Mouse (Mus musculus) hindlimb bud, embryonic 11.5 days (tissue): ENCODE results near the gene 2300003K06Rik.
"Not testable (repeated sequence)": the region's sequence is repeated elsewhere in the genome, so short reads cannot be mapped to it uniquely, and the experiment has no call there.

Experiments
- DNase-seq: peaks from one replicate; pipeline ENCODE4 v3.0.0-alpha.2; 2012; ENCODE audit warnings: low read depth, low spot score; ENCODE audit errors: extremely low spot score

Gene 2300003K06Rik

GRCm38 (mm10) chr11:99837966-99838365, at the start of gene 2300003K06Rik:
2300003K06Rik (minus strand) TSS chr11:99838066.
- no peak for DNase-seq

GRCm38 (mm10) chr11:99878887-99879286, 41.0 kb upstream of the 2300003K06Rik start, which contains the start of gene Gm11567:
Gm11567 (plus strand) TSS chr11:99879187.
- not testable (repeated sequence) for DNase-seq

GRCm38 (mm10) chr11:99873089-99873488, 35.2 kb upstream of the 2300003K06Rik start, which contains the start of gene Krtap9-1:
Krtap9-1 (plus strand) TSS chr11:99873389.
- not testable (repeated sequence) for DNase-seq

DNA sequence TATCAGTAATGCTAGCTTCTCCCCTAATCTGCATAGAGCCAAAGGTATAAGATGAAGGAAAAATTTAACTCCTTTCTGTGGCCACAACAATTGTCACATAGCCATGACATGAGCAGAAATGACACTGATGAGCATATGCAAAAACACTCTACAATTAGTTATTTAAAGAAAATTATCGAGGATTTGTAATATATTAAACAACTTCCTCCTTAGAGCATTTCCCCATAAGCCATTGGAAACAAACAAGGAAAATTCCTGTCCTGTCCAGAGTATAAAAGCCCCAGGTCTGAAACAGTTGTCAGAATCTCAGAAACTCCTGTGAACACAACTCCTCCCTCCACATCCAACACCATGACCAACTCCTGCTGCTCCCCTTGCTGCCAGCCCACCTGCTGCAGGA, 26.3 kb upstream of the 2300003K06Rik start, which contains the start of gene Gm11559:
Gene Gm11559, plus strand, starts transcription at position 301 of the 400 bp plus-strand sequence.
- DNase-seq, result not testable (repeated sequence)

GRCm38 (mm10) chr11:99858761-99859160, 20.9 kb upstream of the 2300003K06Rik start:
- no peak for DNase-seq

GRCm38 (mm10) chr11:99857617-99858016, 19.8 kb upstream of the 2300003K06Rik start, which contains the start of gene Gm11568:
Gm11568 (plus strand) TSS chr11:99857917.
- DNase-seq, result no peak

GRCm38 (mm10) chr11:99854121-99854520, 16.3 kb upstream of the 2300003K06Rik start:
- no peak for DNase-seq

DNA sequence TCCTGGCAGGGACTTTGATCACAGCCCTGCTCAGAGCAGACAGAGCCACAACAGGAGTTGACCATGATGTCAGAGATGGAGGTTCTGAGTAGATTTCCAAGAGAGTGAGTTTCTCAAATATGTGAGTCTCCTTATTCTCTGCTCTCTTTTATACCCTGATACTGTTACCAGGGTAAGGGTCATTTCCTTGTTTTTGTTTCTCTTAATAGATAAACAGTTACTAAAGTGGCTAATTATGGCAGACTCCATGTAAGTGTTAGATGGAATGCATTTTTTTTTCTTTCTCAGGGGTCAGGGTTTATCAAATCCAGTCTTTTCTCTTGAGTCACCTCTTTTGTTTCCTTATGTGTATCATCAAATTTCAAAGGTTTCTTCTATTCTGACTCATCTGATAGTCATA, 13.6 kb upstream of the 2300003K06Rik start, which contains the start of gene Krtap4-16:
Gene Krtap4-16, minus strand, starts transcription at position 101 of the 400 bp plus-strand sequence.
- no peak for DNase-seq

GRCm38 (mm10) chr11:99846746-99847145, 8.9 kb upstream of the 2300003K06Rik start:
- DNase-seq, result no peak

- DNase-seq, result no peak
Observed at GRCm38 (mm10) chr11:99842185-99842584, 4.3 kb upstream of the 2300003K06Rik start.

GRCm38 (mm10) chr11:99815566-99815965, 22.3 kb downstream of the 2300003K06Rik start, which contains the start of gene Gm11564:
Gm11564 (minus strand) TSS chr11:99815666.
- DNase-seq, result not testable (repeated sequence)

DNA sequence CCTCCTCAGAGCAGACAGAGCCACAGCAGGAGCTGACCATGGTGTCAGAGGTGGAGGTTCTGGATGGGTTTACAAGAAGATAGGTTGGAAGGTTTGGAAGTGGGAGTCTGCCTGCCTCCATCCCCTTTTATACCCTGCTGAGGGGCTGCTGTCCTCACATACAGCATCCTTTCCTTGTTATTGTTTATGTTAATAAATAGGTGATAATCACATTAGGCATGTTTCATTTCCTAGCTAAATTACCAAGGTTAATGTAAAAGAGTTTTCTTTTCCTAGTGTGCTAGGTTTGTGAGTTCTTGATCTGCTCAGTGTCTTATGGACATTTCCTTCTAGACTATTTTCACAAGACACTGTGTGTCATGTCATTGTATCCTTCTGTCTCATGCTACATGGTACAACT, 28.1 kb downstream of the 2300003K06Rik start, which contains the start of gene Krtap4-13:
Gene Krtap4-13, minus strand, starts transcription at position 101 of the 400 bp plus-strand sequence.
- DNase-seq, result not testable (repeated sequence)

- DNase-seq, result not testable (repeated sequence)
Observed at GRCm38 (mm10) chr11:99804346-99804745, 33.5 kb downstream of the 2300003K06Rik start, which contains the start of gene Gm11554. Gm11554 (minus strand) TSS chr11:99804446.

DNA sequence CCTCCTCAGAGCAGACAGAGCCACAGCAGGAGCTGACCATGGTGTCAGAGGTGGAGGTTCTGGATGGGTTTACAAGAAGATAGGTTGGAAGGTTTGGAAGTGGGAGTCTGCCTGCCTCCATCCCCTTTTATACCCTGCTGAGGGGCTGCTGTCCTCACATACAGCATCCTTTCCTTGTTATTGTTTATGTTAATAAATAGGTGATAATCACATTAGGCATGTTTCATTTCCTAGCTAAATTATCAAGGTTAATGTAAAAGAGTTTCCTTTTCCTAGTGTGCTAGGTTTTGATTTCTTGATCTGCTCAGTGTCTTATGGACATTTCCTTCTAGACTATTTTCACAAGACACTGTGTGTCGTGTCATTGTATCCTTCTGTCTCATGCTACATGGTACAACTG, 39.0 kb downstream of the 2300003K06Rik start, which contains the start of gene Gm11569:
Gene Gm11569, minus strand, starts transcription at position 101 of the 400 bp plus-strand sequence.
- not testable (repeated sequence) for DNase-seq

DNA sequence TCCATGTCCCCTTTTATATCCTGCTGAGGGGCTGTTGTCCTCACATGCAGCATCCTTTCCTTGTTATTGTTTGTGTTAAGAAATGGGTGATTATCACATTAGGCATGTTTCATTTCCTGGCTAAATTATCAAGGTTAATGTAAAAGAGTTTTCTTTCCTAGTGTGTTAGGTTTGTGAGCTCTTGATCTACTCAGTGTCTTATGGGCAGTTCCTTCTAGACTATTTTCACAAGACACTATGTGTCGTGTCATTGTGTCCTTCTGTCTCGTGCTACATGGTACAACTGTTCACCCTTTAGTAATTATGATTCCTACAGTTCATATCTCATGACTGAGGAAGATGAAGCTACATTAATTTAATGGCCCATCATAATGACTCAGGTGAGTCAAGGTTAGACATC, 44.5 kb downstream of the 2300003K06Rik start, which contains the start of gene Gm11596:
Gene Gm11596, minus strand, starts transcription at position 101 of the 400 bp plus-strand sequence.
- no peak for DNase-seq
